Mouse (Mus musculus): Measurements from ENCODE around the gene Gm21988.

DNA sequence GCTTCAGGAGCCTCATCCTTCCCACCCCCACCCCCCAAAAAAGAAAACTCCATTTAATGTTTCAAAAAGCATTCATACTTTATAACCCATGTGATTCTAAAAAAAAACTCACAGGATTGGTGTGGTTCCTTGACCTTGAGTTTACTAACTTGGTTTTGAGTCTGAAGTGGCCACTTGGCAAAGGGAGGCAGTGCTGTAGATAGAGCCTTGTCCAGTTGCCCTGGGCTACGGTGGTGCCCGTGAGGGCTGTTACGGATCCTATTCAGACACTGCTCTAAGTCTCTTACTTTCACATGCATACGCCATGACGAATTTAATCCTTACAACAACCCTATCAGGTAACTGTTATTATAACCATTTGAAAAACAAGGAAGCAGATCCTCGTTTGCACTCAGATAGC lies 27.7 kb downstream of the Gm21988 start:
- TF ChIP-seq CTCF (IDR thresholded peaks at IDR 0.05; ENCODE audit: low read depth), result no peak
- no peak for TF ChIP-seq EP300 (IDR thresholded peaks at IDR 0.05; ENCODE audit: low read depth)

Measured in heart, postnatal 0 days (tissue).